Mouse (Mus musculus): ENCODE data around the gene Abhd14a.

- peak; percentile 50; the same call in 1 of the 2 replicates for TF ChIP-seq GATA1 (IDR thresholded peaks at IDR 0.05; ENCODE audit: low read length)
- TF ChIP-seq TAL1 (IDR thresholded peaks at IDR 0.05; ENCODE audit: low read length) = peak; percentile 51; the same call in 1 of the 3 replicates
Observed at GRCm38 (mm10) chr9:106398667-106399311, 48.7 kb downstream of the Abhd14a start.

Data from erythroblast, embryonic 14.5 days (primary cell).